Mouse (Mus musculus): ENCODE measurements around the gene Ets1.

Gene Ets1

GRCm38 (mm10) chr9:32616516-32617429, 19.2 kb upstream of the Ets1 start:
- DNase-seq (ENCODE audit: low read depth), result no peak

- no peak for DNase-seq (ENCODE audit: low read depth)
These were observed 18.6 kb upstream of the Ets1 start for GRCm38 (mm10) chr9:32617430-32617768.

GRCm38 (mm10) chr9:32618544-32619120, 17.4 kb upstream of the Ets1 start:
- no peak for DNase-seq (ENCODE audit: low read depth)

- peak; percentile 49 for DNase-seq (ENCODE audit: low read depth)
These were observed 16.4 kb upstream of the Ets1 start for GRCm38 (mm10) chr9:32619661-32620060.

GRCm38 (mm10) chr9:32620446-32620845, 15.6 kb upstream of the Ets1 start:
- no peak for DNase-seq (ENCODE audit: low read depth)

- DNase-seq (ENCODE audit: low read depth), result no peak
These were observed 6.5 kb upstream of the Ets1 start for GRCm38 (mm10) chr9:32629385-32629981.

GRCm38 (mm10) chr9:32631341-32631740, 4.7 kb upstream of the Ets1 start:
- DNase-seq (ENCODE audit: low read depth), result no peak

- DNase-seq (ENCODE audit: low read depth), result no peak
These were observed 3.8 kb upstream of the Ets1 start for GRCm38 (mm10) chr9:32632237-32632636.

- no peak for DNase-seq (ENCODE audit: low read depth)
These were observed 9.0 kb downstream of the Ets1 start for GRCm38 (mm10) chr9:32644981-32645380.

GRCm38 (mm10) chr9:32645475-32645874, 9.5 kb downstream of the Ets1 start:
- DNase-seq (ENCODE audit: low read depth), result no peak

GRCm38 (mm10) chr9:32646539-32647258, 10.7 kb downstream of the Ets1 start:
- no peak for DNase-seq (ENCODE audit: low read depth)

- no peak for DNase-seq (ENCODE audit: low read depth)
These were observed 11.7 kb downstream of the Ets1 start for GRCm38 (mm10) chr9:32647506-32648250.

GRCm38 (mm10) chr9:32648286-32648685, 12.3 kb downstream of the Ets1 start:
- DNase-seq (ENCODE audit: low read depth), result no peak

- no peak for DNase-seq (ENCODE audit: low read depth)
These were observed 14.7 kb downstream of the Ets1 start for GRCm38 (mm10) chr9:32650738-32651137.

- DNase-seq (ENCODE audit: low read depth), result no peak
These were observed 16.1 kb downstream of the Ets1 start for GRCm38 (mm10) chr9:32652112-32652511.

GRCm38 (mm10) chr9:32654305-32654704, 18.3 kb downstream of the Ets1 start:
- DNase-seq (ENCODE audit: low read depth), result no peak

- no peak for DNase-seq (ENCODE audit: low read depth)
These were observed 20.4 kb downstream of the Ets1 start for GRCm38 (mm10) chr9:32656351-32656844.

GRCm38 (mm10) chr9:32657124-32657523, 21.1 kb downstream of the Ets1 start:
- no peak for DNase-seq (ENCODE audit: low read depth)

GRCm38 (mm10) chr9:32660406-32660960, 24.5 kb downstream of the Ets1 start:
- no peak for DNase-seq (ENCODE audit: low read depth)

- DNase-seq (ENCODE audit: low read depth), result no peak
These were observed 25.1 kb downstream of the Ets1 start for GRCm38 (mm10) chr9:32661071-32661470.

GRCm38 (mm10) chr9:32661561-32661960, 25.5 kb downstream of the Ets1 start:
- DNase-seq (ENCODE audit: low read depth), result no peak
